Mouse (Mus musculus) stomach, postnatal 0 days (tissue): ENCODE data around the gene Zmynd8. TPM values are rescaled to one million over a fixed set of nuclear protein-coding genes. Genes with fewer than 3 reads are reported as not detected.

Source experiments
- ATAC-seq: fragments of 200-750 bp; cut with Nextera tagmentation; 2 replicates; pipeline ENCODE4 v1.8.0; 2017; ENCODE audit not compliant: low FRiP score, low TSS enrichment
- DNase-seq: peaks from one replicate; pipeline ENCODE4 v3.0.0-alpha.2; 2016; ENCODE audit warnings: low spot score
- H3K27ac ChIP-seq: fragments of 300-500 bp; sonication (generic); replicated peaks from 2 replicates; pipeline ENCODE4 v1.5.1; 2014; ENCODE audit warnings: mild to moderate bottlenecking, control low read depth
- H3K27me3 ChIP-seq: fragments of 300-500 bp; sonication (generic); 2 replicates; pipeline ENCODE4 v1.6.1; 2014; ENCODE audit warnings: low read length; ENCODE audit not compliant: control insufficient read depth, insufficient read depth
- H3K36me3 ChIP-seq: fragments of 300-500 bp; sonication (generic); 2 replicates; pipeline ENCODE4 v1.6.1; 2014; ENCODE audit warnings: low read length, mixed read lengths; ENCODE audit not compliant: control insufficient read depth, insufficient read depth
- H3K4me1 ChIP-seq: fragments of 300-500 bp; sonication (generic); replicated peaks from 2 replicates; pipeline ENCODE4 v1.6.1; 2014; ENCODE audit warnings: antibody characterized with exemption; ENCODE audit not compliant: control insufficient read depth, insufficient read depth
- H3K4me2 ChIP-seq: fragments of 300-500 bp; sonication (generic); replicated peaks from 2 replicates; pipeline ENCODE4 v1.6.1; 2014; ENCODE audit warnings: low read depth, mild to moderate bottlenecking, control low read depth, moderate library complexity
- H3K4me3 ChIP-seq: fragments of 300-500 bp; sonication (generic); 2 replicates; pipeline ENCODE4 v1.5.1; 2014; ENCODE audit warnings: low read depth, low read length, control low read depth
- H3K9ac ChIP-seq: fragments of 300-500 bp; sonication (generic); 2 replicates; pipeline ENCODE4 v1.6.1; 2014; ENCODE audit warnings: mild to moderate bottlenecking, low read length, control low read depth, mixed read lengths
- H3K9me3 ChIP-seq: fragments of 300-500 bp; sonication (generic); 2 replicates; pipeline ENCODE4 v1.6.1; 2016; ENCODE audit warnings: low read length; ENCODE audit not compliant: control insufficient read depth
- CTCF ChIP-seq: IDR thresholded peaks from 2 replicates; pipeline ENCODE4 v1.5.1; 2016; ENCODE audit warnings: antibody characterized with exemption, low read depth, mild to moderate bottlenecking, moderate library complexity
- EP300 ChIP-seq: optimal IDR thresholded peaks from 2 replicates; pipeline ENCODE3; 2016; ENCODE audit warnings: antibody characterized with exemption
- WGBS: fragments of 180-500 bp; shearing (Covaris S2); extraction: QIAGEN DNeasy Blood & Tissue Kit; methylation state at CpG from one replicate; pipeline ENCODE4 v1.1.7; 2014; 5-methylcytosine and 5-hydroxymethylcytosine counted together
- polyA plus RNA-seq: library from polyadenylated mRNA; unstranded; fragments of >200 nt; fragmentation: Nextera tagmentation; extraction: Ambion mirVana; gene quantifications from 2 replicates; pipeline ENCODE4 v1.2.1, GENCODE M21; 2015

The Zmynd8 gene
- polyA plus RNA-seq, 1 experiment from 2014 or later: 29.7 TPM

GRCm38 (mm10) chr2:165768805-165769358 is 129.9 kb downstream of the Zmynd8 start:
- Histone ChIP-seq H3K9me3 (no peaks in the 10 kb centered on the region), H3K9ac (no peak overlapping the region), H3K27ac (no peak overlapping the region), H3K27me3 (no peaks in the 10 kb centered on the region), H3K36me3 (no peaks in the 10 kb centered on the region), H3K4me1 (no peaks in the 10 kb centered on the region), H3K4me3 (no peak overlapping the region), H3K4me2 (no peak overlapping the region)
- ATAC-seq: no peak
- WGBS: 66% methylated on average over 10 of the region's 11 CpGs
- TF ChIP-seq CTCF: no peak
- DNase-seq: no peak

DNA sequence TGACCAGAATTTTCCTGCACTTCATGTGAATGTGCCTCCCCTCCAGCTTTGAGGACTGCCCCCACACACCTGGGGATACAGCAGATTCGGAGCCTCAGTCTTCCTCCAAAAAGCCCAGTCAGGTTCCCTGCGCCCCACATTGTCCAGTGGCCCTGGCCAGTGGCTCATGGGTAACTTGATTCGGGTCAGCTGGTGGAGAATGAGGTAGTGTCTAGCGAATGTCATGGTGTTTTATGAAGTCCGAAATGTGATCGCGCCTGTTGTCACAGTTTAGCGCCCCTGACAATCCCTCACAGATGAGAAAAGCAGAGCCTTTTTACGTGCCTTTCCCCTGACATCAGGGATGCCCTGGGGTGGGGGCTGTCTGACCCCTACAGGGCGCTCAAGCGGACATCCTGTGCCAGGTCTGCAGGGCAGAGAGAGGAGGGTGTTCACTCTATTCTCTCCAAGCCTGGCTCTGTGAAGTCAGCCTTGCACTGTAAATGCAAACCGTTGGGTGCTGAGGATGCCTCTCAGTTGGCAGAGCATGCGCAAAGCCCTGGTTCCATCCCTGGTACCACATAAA is 139.3 kb downstream of the Zmynd8 start:
- no peak overlapping the region for H3K4me2 ChIP-seq
- no peaks in the 10 kb centered on the region for H3K27me3 ChIP-seq
- no peak for DNase-seq
- H3K36me3 ChIP-seq: peaks cover 3% of the 10 kb centered on the region; the same call in 1 of the 2 replicates
- no peak overlapping the region for H3K9ac ChIP-seq
- H3K27ac ChIP-seq: no peak overlapping the region
- no peak for TF ChIP-seq EP300
- TF ChIP-seq CTCF: no peak
- no peak for ATAC-seq
- H3K4me1 ChIP-seq: no peaks in the 10 kb centered on the region
- 90% methylated on average over 13 of the region's 13 CpGs for WGBS
- H3K9me3 ChIP-seq: no peaks in the 10 kb centered on the region
- H3K4me3 ChIP-seq: no peak overlapping the region

- TF ChIP-seq EP300 (no peak), CTCF (no peak)
- H3K27ac ChIP-seq: no peak overlapping the region
- H3K27me3 ChIP-seq: no peaks in the 10 kb centered on the region
- H3K9me3 ChIP-seq: no peaks in the 10 kb centered on the region
- ATAC-seq (no peak), DNase-seq (peak; percentile 35)
- 25% methylated on average over 5 of the region's 5 CpGs for WGBS
- H3K4me3 ChIP-seq: no peak overlapping the region
- H3K9ac ChIP-seq: no peak overlapping the region
- H3K4me2 ChIP-seq: no peak overlapping the region
- H3K36me3 ChIP-seq: peaks cover 3% of the 10 kb centered on the region; the same call in 1 of the 2 replicates
- H3K4me1 ChIP-seq: no peaks in the 10 kb centered on the region
Measured at GRCm38 (mm10) chr2:165758534-165758933, 140.3 kb downstream of the Zmynd8 start.

DNA sequence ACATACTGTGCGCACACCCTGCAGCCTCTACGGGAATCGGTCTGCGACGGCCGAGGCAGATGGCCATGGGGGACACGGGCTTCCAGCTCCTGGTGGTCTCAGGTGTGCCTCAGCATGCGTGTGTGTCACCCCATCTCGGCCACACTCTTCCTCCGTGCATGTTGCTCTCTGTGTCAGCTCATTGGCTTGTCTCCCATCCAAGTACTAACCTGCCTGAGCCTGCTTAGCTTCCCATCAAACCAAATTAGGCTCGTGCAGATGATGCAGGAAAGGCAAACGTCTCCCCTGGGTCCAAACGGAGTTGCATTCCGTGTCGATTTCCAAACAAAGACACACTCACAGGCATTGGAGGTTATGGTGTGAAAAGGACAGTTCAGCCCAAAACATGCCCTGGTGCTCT is 141.0 kb downstream of the Zmynd8 start:
- no peak overlapping the region for H3K4me3 ChIP-seq
- peaks cover 3% of the 10 kb centered on the region; the same call in 1 of the 2 replicates for H3K36me3 ChIP-seq
- DNase-seq (no peak), ATAC-seq (no peak)
- no peaks in the 10 kb centered on the region for H3K9me3 ChIP-seq
- no peaks in the 10 kb centered on the region for H3K27me3 ChIP-seq
- H3K4me1 ChIP-seq: no peaks in the 10 kb centered on the region
- no peak for TF ChIP-seq EP300
- no peak for TF ChIP-seq CTCF
- no peak overlapping the region for H3K4me2 ChIP-seq
- no peak overlapping the region for H3K27ac ChIP-seq
- WGBS: 61% methylated on average over 12 of the region's 15 CpGs
- no peak overlapping the region for H3K9ac ChIP-seq

- DNase-seq (no peak), ATAC-seq (no peak)
- Histone ChIP-seq H3K27me3 (no peaks in the 10 kb centered on the region), H3K4me1 (no peaks in the 10 kb centered on the region), H3K4me3 (no peak overlapping the region), H3K27ac (no peak overlapping the region), H3K9me3 (no peaks in the 10 kb centered on the region), H3K9ac (no peak overlapping the region), H3K36me3 (peaks cover 3% of the 10 kb centered on the region; the same call in 1 of the 2 replicates), H3K4me2 (no peak overlapping the region)
- 83% methylated on average over 4 of the region's 4 CpGs for WGBS
- TF ChIP-seq EP300 (no peak), CTCF (no peak)
Measured at GRCm38 (mm10) chr2:165752704-165753103, 146.1 kb downstream of the Zmynd8 start.

- WGBS: 32% methylated on average over 7 of the region's 7 CpGs
- ATAC-seq: peak; percentile 55
- TF ChIP-seq EP300: no peak
- TF ChIP-seq CTCF: peak; percentile 69
Measured at GRCm38 (mm10) chr2:165751068-165751467, 147.7 kb downstream of the Zmynd8 start.

More at GRCm38 (mm10) chr2:165751068-165751467, 147.7 kb downstream of the Zmynd8 start:
- Histone ChIP-seq H3K4me2 (no peak overlapping the region), H3K4me3 (no peak overlapping the region), H3K27ac (no peak overlapping the region), H3K4me1 (no peaks in the 10 kb centered on the region), H3K9me3 (no peaks in the 10 kb centered on the region), H3K27me3 (no peaks in the 10 kb centered on the region), H3K36me3 (no peaks in the 10 kb centered on the region), H3K9ac (no peak overlapping the region)
- peak; percentile 56 for DNase-seq
